Mouse (Mus musculus) intestine, postnatal 0 days (tissue): ENCODE results near the gene Urb1. TPM values are rescaled to one million over a fixed set of nuclear protein-coding genes. Genes with fewer than 3 reads are reported as not detected.
A peak's percentile ranks its signal among the peaks of the same experiment; 100 is the strongest.

Experiments
- ATAC-seq: fragments of 200-750 bp; cut with Nextera tagmentation; 2 replicates; pipeline ENCODE4 v1.8.0; 2017; ENCODE audit warnings: mild to moderate bottlenecking, moderate TSS enrichment, moderate library complexity
- H3K27ac ChIP-seq: fragments of 300-500 bp; sonication (generic); 2 replicates; pipeline ENCODE4 v1.5.1; 2014; ENCODE audit warnings: mild to moderate bottlenecking, low read depth, low read length, moderate library complexity
- H3K27me3 ChIP-seq: fragments of 300-500 bp; sonication (generic); replicated peaks from 2 replicates; pipeline ENCODE4 v1.6.1; 2014; ENCODE audit warnings: low read length, mixed read lengths; ENCODE audit not compliant: control insufficient read depth, insufficient read depth
- H3K36me3 ChIP-seq: fragments of 300-500 bp; sonication (generic); 2 replicates; pipeline ENCODE4 v1.6.1; 2014; ENCODE audit warnings: mild to moderate bottlenecking, moderate library complexity; ENCODE audit not compliant: control insufficient read depth, insufficient read depth
- H3K4me1 ChIP-seq: fragments of 300-500 bp; sonication (generic); replicated peaks from 2 replicates; pipeline ENCODE4 v1.6.1; 2014; ENCODE audit warnings: antibody characterized with exemption, low read length, mixed read lengths; ENCODE audit not compliant: control insufficient read depth, insufficient read depth
- H3K4me2 ChIP-seq: fragments of 300-500 bp; sonication (generic); replicated peaks from 2 replicates; pipeline ENCODE4 v1.6.1; 2014; ENCODE audit warnings: low read depth, mild to moderate bottlenecking, moderate library complexity
- H3K4me3 ChIP-seq: fragments of 300-500 bp; sonication (generic); 2 replicates; pipeline ENCODE4 v1.5.1; 2014; ENCODE audit warnings: low read depth, low read length
- H3K9ac ChIP-seq: fragments of 300-500 bp; sonication (generic); 2 replicates; pipeline ENCODE4 v1.6.1; 2014; ENCODE audit warnings: mild to moderate bottlenecking, low read depth, low read length
- H3K9me3 ChIP-seq: fragments of 300-500 bp; sonication (generic); 2 replicates; pipeline ENCODE4 v1.6.1; 2016; ENCODE audit warnings: mixed run types; ENCODE audit not compliant: control insufficient read depth
- CTCF ChIP-seq: sonication (generic); IDR thresholded peaks from 2 replicates; pipeline ENCODE4 v1.5.1; 2016; ENCODE audit warnings: low read depth, mild to moderate bottlenecking, control low read depth, antibody characterized with exemption, moderate library complexity
- WGBS: fragments of 180-500 bp; shearing (Covaris S2); extraction: QIAGEN DNeasy Blood & Tissue Kit; methylation state at CpG from one replicate; pipeline ENCODE4 v1.1.7; 2014; 5-methylcytosine and 5-hydroxymethylcytosine counted together
- polyA plus RNA-seq: library from polyadenylated mRNA; unstranded; fragments of >200 nt; fragmentation: Nextera tagmentation; extraction: Ambion mirVana; gene quantifications from 2 replicates; pipeline ENCODE4 v1.2.1, GENCODE M21; 2015

Urb1 gene
- polyA plus RNA-seq, 1 experiment from 2014 or later: 2.4 TPM

DNA sequence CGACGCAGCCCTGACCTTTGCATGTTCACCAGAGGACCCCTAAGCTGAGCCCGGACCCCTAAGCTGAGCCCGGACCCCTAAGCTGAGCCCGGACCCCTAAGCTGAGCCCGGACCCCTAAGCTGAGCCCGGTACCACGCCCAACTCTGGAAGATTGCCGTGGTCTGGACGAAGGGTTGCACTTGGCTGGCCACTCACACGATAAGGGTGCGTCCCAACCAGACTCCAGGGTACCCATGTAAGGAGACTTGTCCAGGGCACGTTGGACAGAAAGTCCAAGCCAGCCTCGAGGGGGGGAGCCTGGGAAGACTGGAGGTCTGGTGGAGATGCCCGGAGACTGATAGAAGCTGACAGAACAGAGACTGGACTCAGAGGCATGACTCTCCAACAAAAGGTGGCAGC is 21.5 kb upstream of the Urb1 start:
- no peaks in the 10 kb centered on the region for H3K4me1 ChIP-seq
- peaks cover 22% of the 10 kb centered on the region for H3K27me3 ChIP-seq
- H3K9me3 ChIP-seq: no peaks in the 10 kb centered on the region
- no peaks in the 10 kb centered on the region for H3K36me3 ChIP-seq
- WGBS: 29% methylated on average over 15 of the region's 15 CpGs
- no peak overlapping the region for H3K27ac ChIP-seq
- peak overlapping the region; percentile 83; the same call in 1 of the 2 replicates for H3K4me2 ChIP-seq
- no peak for ATAC-seq
- no peak overlapping the region for H3K9ac ChIP-seq
- no peak for TF ChIP-seq CTCF
- peak overlapping the region; percentile 46 for H3K4me3 ChIP-seq

DNA sequence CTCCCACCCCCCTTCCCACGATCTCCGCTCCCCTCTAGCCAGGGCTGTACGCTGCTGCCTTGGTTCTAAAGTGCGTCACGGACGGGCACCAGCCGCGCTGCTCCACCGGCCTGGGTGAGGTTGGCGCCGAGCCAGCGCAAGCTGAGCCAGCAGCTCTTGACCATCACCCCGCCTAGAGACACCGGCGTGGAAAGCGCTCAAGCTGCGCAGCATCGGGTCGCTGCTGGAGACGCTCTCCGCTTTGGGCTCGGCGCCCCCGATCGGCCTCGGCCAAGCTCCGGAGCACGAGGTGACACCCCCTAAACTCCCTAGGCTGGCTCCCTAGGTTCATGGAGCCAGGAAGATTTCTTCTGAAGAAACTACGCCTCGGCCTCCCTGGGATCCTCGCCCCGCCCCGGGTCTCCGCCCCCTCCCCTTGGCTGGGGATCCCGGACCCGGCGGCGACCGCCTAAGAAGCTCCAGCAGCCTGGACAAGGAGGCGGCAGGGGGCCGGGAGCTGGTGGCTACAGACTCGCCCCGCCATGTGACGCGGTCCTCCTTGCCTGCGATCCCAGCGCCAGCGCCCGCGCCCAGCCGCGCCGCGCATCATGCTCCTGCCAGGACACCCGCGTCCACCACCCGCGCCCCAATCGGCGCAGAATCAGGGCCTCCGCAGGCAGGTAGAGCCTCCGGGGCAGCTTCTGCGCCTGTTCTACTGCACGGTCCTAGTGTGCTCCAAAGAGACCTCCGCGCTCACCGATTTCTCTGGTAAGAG is 20.6 kb upstream of the Urb1 start:
- no peaks in the 10 kb centered on the region for H3K9me3 ChIP-seq

DNA sequence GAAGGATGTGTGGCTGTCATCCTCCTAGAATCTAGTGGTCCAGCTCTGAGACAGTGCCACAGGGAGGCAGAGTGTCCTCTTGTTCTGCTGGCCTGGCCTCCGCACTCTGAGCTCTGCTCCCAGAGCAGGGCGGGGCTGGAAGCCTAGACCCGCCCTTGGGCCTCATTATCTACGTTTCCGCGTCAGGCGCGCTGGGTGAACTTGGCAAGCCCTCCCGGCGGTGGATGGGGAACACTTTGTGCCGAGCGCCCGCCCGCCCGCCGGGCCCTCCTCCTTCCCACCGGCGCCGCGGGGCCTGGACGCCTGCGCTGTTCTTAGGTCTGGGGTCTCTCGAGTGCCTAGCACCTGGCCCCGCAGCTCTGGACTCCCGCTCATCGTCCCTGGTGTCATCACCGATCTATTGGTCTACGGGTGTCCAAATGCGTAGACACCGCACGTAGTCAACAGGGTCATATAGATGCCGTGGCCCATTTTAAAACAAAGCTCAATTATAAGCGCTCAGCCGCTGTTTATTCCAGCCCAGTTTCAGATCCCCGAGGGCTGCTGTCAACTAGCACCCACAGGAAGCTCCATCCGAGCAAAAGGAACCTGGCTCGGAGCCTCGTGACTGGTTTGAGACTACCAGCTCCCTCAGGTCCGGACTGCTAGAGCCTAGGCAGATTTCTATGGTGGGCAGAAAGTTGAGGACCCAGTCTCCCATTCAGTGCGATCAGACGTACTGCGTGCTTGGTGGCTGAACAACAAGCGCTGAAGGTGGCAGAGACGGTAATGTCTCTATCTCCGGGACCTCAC is 19.9 kb upstream of the Urb1 start:
- Histone ChIP-seq H3K36me3 (no peaks in the 10 kb centered on the region), H3K4me3 (peak overlapping the region; percentile 46), H3K4me2 (peak overlapping the region; percentile 83), H3K9me3 (no peaks in the 10 kb centered on the region), H3K27ac (peak overlapping the region; percentile 57), H3K9ac (peak overlapping the region; percentile 45), H3K4me1 (no peaks in the 10 kb centered on the region), H3K27me3 (peaks cover 22% of the 10 kb centered on the region)
- ATAC-seq: peak; percentile 88
- under 1% methylated on average over 45 of the region's 45 CpGs for WGBS
- peak; percentile 69 for TF ChIP-seq CTCF

More for the DNA sequence above, 20.6 kb upstream of the Urb1 start:
- Histone ChIP-seq H3K4me3 (peak overlapping the region; percentile 46), H3K27me3 (peaks cover 22% of the 10 kb centered on the region), H3K9ac (peak overlapping the region; percentile 45), H3K36me3 (no peaks in the 10 kb centered on the region), H3K4me2 (peak overlapping the region; percentile 83), H3K4me1 (no peaks in the 10 kb centered on the region), H3K27ac (no peak overlapping the region)
- peak; percentile 64 for ATAC-seq
- no peak for TF ChIP-seq CTCF
- under 1% methylated on average over 67 of the region's 67 CpGs for WGBS

DNA sequence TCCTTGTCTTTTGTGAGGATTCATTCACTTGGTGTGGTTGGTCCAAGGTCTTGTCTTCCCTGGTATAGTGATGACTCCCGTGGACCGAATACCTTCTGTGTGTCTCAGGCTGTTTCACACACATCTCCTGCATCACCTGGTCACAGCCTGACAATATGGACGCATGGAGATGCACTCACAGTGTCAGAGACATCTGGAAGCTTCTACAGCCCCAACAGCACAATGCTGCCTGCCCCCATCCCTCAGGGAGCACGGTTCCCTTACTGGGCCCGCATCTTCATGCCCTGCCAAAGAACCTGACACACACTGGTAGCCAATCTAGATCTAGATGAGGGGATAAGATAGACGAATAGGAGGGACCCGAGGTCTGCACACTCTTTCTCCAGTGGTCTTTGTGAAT is 18.9 kb upstream of the Urb1 start:
- H3K27ac ChIP-seq: no peak overlapping the region
- no peaks in the 10 kb centered on the region for H3K4me1 ChIP-seq
- no peak for TF ChIP-seq CTCF
- H3K4me3 ChIP-seq: no peak overlapping the region
- H3K4me2 ChIP-seq: no peak overlapping the region
- 82% methylated on average over 7 of the region's 7 CpGs for WGBS
- ATAC-seq: no peak
- H3K9me3 ChIP-seq: no peaks in the 10 kb centered on the region
- H3K9ac ChIP-seq: no peak overlapping the region
- H3K36me3 ChIP-seq: no peaks in the 10 kb centered on the region
- H3K27me3 ChIP-seq: peaks cover 20% of the 10 kb centered on the region

DNA sequence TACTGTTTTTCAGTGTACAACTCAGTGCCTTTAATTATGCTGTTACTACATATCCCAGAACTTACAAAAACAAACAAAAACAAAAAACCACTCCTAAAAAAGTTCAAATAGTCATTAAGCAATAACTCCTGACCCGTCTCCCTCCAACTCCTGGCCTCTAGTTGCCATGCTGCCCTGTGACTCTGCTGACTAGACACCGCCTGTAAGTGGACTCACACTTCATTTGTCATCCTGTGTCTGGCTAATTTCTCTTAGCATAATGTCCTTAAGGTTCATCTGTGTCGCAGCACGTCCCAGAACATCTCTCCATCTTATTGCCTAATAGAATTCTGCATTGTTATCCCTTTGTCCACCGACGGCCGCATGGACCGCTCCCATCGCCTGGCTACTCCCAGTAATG is 17.3 kb upstream of the Urb1 start:
- Histone ChIP-seq H3K27me3 (peaks cover 20% of the 10 kb centered on the region), H3K27ac (no peak overlapping the region), H3K4me2 (no peak overlapping the region), H3K4me3 (no peak overlapping the region), H3K36me3 (no peaks in the 10 kb centered on the region), H3K4me1 (no peaks in the 10 kb centered on the region), H3K9ac (no peak overlapping the region), H3K9me3 (no peaks in the 10 kb centered on the region)
- no peak for TF ChIP-seq CTCF
- ATAC-seq: no peak
- 83% methylated on average over 9 of the region's 9 CpGs for WGBS

DNA sequence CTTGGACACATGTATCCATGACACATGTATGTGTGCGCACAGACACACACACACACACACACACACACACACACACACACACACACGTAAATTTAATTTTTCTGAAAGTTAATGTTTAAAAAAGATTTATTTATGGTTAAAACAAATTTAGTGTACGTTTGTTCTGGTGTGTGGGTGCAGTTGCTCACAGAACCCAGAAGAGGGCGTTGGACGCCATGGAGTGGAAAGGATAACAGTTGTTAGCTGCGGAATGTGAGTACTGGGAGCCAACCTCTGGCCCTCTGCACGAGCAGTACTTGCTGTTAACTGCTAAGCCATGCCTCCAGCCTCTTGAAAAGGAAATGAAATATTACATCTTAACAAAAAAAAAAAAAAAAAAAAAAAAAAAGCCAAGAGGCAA is 16.2 kb upstream of the Urb1 start, which contains the start of gene Eva1c:
Gene Eva1c (plus strand): TSS at position 263 of the 400 bp plus-strand sequence.
- no peaks in the 10 kb centered on the region for H3K36me3 ChIP-seq
- peak; percentile 42; the same call in 1 of the 2 replicates for TF ChIP-seq CTCF
- no peaks in the 10 kb centered on the region for H3K4me1 ChIP-seq
- peaks cover 10% of the 10 kb centered on the region for H3K27me3 ChIP-seq
- WGBS: 71% methylated on average over 7 of the region's 7 CpGs
- H3K9me3 ChIP-seq: no peaks in the 10 kb centered on the region
- no peak within 1 kb of the TSS for H3K4me3 ChIP-seq
- no peak within 1 kb of the TSS for H3K4me2 ChIP-seq
- no peak within 1 kb of the TSS for H3K27ac ChIP-seq
- H3K9ac ChIP-seq: no peak within 1 kb of the TSS
- no peak for ATAC-seq
